Mouse (Mus musculus): ENCODE data around the gene Tmem186. TPM values are rescaled to one million over a fixed set of nuclear protein-coding genes. Genes with fewer than 3 reads are reported as not detected.
A peak's percentile ranks its signal among the peaks of the same experiment; 100 is the strongest.

The Tmem186 gene
- polyA plus RNA-seq, 1 experiment from 2014 or later: 15.3 TPM

- peaks cover 34% of the 10 kb centered on the region for H3K4me1 ChIP-seq
- no peak overlapping the region for H3K4me2 ChIP-seq
- no peaks in the 10 kb centered on the region for H3K9me3 ChIP-seq
- H3K4me3 ChIP-seq: no peak overlapping the region
- no peaks in the 10 kb centered on the region for H3K27me3 ChIP-seq (replicated peaks)
- WGBS: 77% methylated on average over 11 of the region's 11 CpGs
- H3K27ac ChIP-seq (replicated peaks): no peak overlapping the region
- peaks cover 42% of the 10 kb centered on the region for H3K36me3 ChIP-seq
- H3K9ac ChIP-seq: no peak overlapping the region
- ATAC-seq (ENCODE audit: extremely low read depth, insufficient number of reproducible peaks, low FRiP score, low TSS enrichment): no peak
These were observed 2.1 kb upstream of the Tmem186 start for GRCm38 (mm10) chr16:8639466-8640191.

GRCm38 (mm10) chr16:8638131-8638530 is 619 bp upstream of the Tmem186 start:
- H3K9me3 ChIP-seq: no peaks in the 10 kb centered on the region
- no peak for ATAC-seq (ENCODE audit: extremely low read depth, insufficient number of reproducible peaks, low FRiP score, low TSS enrichment)
- H3K4me1 ChIP-seq: peaks cover 34% of the 10 kb centered on the region
- whole genome bisulfite sequencing: 40% methylated on average over 7 of the region's 7 CpGs
- peaks cover 34% of the 10 kb centered on the region for H3K36me3 ChIP-seq
- peak overlapping the region; percentile 94 for H3K4me2 ChIP-seq
- peak overlapping the region; percentile 92 for H3K9ac ChIP-seq
- peak overlapping the region; percentile 83 for H3K4me3 ChIP-seq
- H3K27ac ChIP-seq (replicated peaks): peak overlapping the region; percentile 91
- H3K27me3 ChIP-seq (replicated peaks): no peaks in the 10 kb centered on the region

GRCm38 (mm10) chr16:8636867-8637216 is 670 bp downstream of the Tmem186 start:
- WGBS: 0% methylated on average over 13 of the region's 13 CpGs
- H3K4me3 ChIP-seq: peak overlapping the region; percentile 83
- H3K4me2 ChIP-seq: peak overlapping the region; percentile 94
- H3K9ac ChIP-seq: peak overlapping the region; percentile 92
- peak overlapping the region; percentile 91 for H3K27ac ChIP-seq (replicated peaks)
- H3K4me1 ChIP-seq: peaks cover 34% of the 10 kb centered on the region
- no peaks in the 10 kb centered on the region for H3K9me3 ChIP-seq
- peaks cover 38% of the 10 kb centered on the region for H3K36me3 ChIP-seq
- H3K27me3 ChIP-seq (replicated peaks): no peaks in the 10 kb centered on the region
- no peak for ATAC-seq (ENCODE audit: extremely low read depth, insufficient number of reproducible peaks, low FRiP score, low TSS enrichment)

GRCm38 (mm10) chr16:8631428-8631827 is 6.1 kb downstream of the Tmem186 start:
- ATAC-seq (ENCODE audit: extremely low read depth, insufficient number of reproducible peaks, low FRiP score, low TSS enrichment): no peak
- H3K9ac ChIP-seq: no peak overlapping the region
- peaks cover 8% of the 10 kb centered on the region for H3K4me1 ChIP-seq
- WGBS: 82% methylated on average over 5 of the region's 5 CpGs
- H3K27me3 ChIP-seq (replicated peaks): no peaks in the 10 kb centered on the region
- no peak overlapping the region for H3K27ac ChIP-seq (replicated peaks)
- H3K4me2 ChIP-seq: no peak overlapping the region
- no peak overlapping the region for H3K4me3 ChIP-seq
- H3K9me3 ChIP-seq: no peaks in the 10 kb centered on the region
- H3K36me3 ChIP-seq: peaks cover 44% of the 10 kb centered on the region

DNA sequence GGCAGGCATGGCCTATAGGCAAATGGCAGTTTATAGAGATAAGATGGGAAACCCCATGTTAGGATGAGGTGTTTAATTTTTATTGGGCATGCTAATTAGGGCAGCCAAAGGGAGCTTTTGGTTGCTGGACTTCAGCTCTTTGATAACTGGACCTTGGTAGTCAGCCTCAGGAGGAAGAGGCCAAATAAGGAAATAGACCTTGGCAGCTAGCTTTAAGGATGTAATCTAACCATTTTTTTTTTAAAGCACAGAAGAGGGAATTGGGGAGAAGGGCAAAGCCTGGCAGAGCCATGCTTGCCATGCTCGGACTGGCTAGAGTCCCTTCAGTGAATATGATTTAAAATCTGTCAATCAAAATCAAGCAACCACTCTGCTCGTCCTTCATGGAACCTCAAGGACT is 7.1 kb downstream of the Tmem186 start:
- WGBS: 68% methylated on average over 2 of the region's 2 CpGs
- Histone ChIP-seq H3K4me1 (no peaks in the 10 kb centered on the region), H3K4me2 (no peak overlapping the region), H3K9ac (no peak overlapping the region), H3K36me3 (peaks cover 38% of the 10 kb centered on the region), H3K27ac (replicated peaks) (no peak overlapping the region), H3K4me3 (no peak overlapping the region), H3K27me3 (replicated peaks) (no peaks in the 10 kb centered on the region), H3K9me3 (no peaks in the 10 kb centered on the region)
- ATAC-seq (ENCODE audit: extremely low read depth, insufficient number of reproducible peaks, low FRiP score, low TSS enrichment): no peak

- ATAC-seq (ENCODE audit: extremely low read depth, insufficient number of reproducible peaks, low FRiP score, low TSS enrichment): no peak
- peaks cover 15% of the 10 kb centered on the region for H3K36me3 ChIP-seq
- no peak overlapping the region for H3K4me2 ChIP-seq
- H3K27me3 ChIP-seq (replicated peaks): no peaks in the 10 kb centered on the region
- no peaks in the 10 kb centered on the region for H3K9me3 ChIP-seq
- H3K4me3 ChIP-seq: no peak overlapping the region
- no peak overlapping the region for H3K9ac ChIP-seq
- no peaks in the 10 kb centered on the region for H3K4me1 ChIP-seq
- WGBS: 75% methylated on average over 16 of the region's 16 CpGs
- no peak overlapping the region for H3K27ac ChIP-seq (replicated peaks)
These were observed 17.0 kb downstream of the Tmem186 start for GRCm38 (mm10) chr16:8620315-8621115.

DNA sequence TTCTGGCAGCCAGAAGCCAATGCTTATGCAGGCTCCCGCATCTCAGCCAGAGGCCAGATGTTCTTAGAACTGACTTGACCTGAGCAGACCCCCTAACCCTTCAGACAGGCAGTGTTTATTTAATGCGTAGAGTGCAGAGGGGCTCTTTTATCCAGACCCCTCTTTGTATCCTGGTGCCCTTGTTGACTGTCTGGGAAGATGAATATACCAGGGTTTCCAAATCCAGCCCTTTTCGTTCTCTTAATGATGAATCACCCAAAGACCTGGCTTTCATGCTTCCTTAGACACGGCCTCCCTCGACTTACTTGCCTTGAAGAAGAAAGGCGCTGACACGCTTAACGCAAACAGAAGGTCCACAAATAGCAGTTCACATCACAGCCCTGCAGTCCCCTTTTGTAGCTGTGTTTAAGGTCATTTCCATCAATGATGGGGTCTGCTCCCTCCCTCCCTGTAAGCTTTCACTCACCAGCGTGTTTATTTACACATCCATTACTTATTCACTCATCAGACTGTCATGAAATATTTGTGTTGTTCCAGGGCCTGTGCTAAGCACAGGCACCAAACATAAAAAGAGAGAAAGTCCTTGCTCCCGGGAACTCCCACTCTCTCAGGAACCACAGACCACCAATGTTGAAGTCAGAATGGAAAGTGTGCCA is 17.7 kb downstream of the Tmem186 start:
- Histone ChIP-seq H3K9me3 (no peaks in the 10 kb centered on the region), H3K4me1 (no peaks in the 10 kb centered on the region), H3K36me3 (peaks cover 15% of the 10 kb centered on the region), H3K4me3 (no peak overlapping the region), H3K9ac (no peak overlapping the region), H3K4me2 (no peak overlapping the region), H3K27me3 (replicated peaks) (no peaks in the 10 kb centered on the region), H3K27ac (replicated peaks) (no peak overlapping the region)
- no peak for ATAC-seq (ENCODE audit: extremely low read depth, insufficient number of reproducible peaks, low FRiP score, low TSS enrichment)
- WGBS: 66% methylated on average over 10 of the region's 10 CpGs

DNA sequence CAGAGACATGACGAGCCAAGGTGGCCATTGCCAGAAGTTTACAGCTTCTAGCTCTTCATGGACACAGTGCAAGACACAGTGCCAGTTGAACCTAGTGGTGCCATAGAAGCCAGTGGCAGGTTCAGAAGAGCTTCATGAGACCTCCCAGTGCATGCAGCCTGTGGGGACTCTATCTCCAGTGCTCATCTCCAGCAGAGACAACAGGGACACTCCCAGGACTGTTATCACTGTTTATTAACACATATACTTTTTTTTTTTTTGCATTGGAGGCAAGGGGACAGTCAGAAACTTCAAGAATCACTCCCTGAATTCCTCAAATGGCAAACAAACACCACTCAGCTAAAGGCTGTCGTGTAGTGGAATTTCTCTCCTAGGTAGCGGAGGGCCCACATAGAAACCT is 24.1 kb downstream of the Tmem186 start:
- Histone ChIP-seq H3K9me3 (no peaks in the 10 kb centered on the region), H3K4me2 (no peak overlapping the region), H3K27ac (replicated peaks) (no peak overlapping the region), H3K4me3 (no peak overlapping the region), H3K4me1 (no peaks in the 10 kb centered on the region), H3K27me3 (replicated peaks) (no peaks in the 10 kb centered on the region), H3K9ac (no peak overlapping the region), H3K36me3 (peaks cover 36% of the 10 kb centered on the region)
- WGBS: 81% methylated on average over 3 of the region's 3 CpGs
- ATAC-seq (ENCODE audit: extremely low read depth, insufficient number of reproducible peaks, low FRiP score, low TSS enrichment): no peak

GRCm38 (mm10) chr16:8613039-8613438 is 24.5 kb downstream of the Tmem186 start:
- no peaks in the 10 kb centered on the region for H3K4me1 ChIP-seq
- no peak overlapping the region for H3K4me2 ChIP-seq
- H3K27me3 ChIP-seq (replicated peaks): no peaks in the 10 kb centered on the region
- ATAC-seq (ENCODE audit: extremely low read depth, insufficient number of reproducible peaks, low FRiP score, low TSS enrichment): no peak
- H3K36me3 ChIP-seq: peaks cover 38% of the 10 kb centered on the region
- H3K4me3 ChIP-seq: no peak overlapping the region
- no peak overlapping the region for H3K27ac ChIP-seq (replicated peaks)
- no peaks in the 10 kb centered on the region for H3K9me3 ChIP-seq
- 61% methylated on average over 4 of the region's 4 CpGs for WGBS
- no peak overlapping the region for H3K9ac ChIP-seq

DNA sequence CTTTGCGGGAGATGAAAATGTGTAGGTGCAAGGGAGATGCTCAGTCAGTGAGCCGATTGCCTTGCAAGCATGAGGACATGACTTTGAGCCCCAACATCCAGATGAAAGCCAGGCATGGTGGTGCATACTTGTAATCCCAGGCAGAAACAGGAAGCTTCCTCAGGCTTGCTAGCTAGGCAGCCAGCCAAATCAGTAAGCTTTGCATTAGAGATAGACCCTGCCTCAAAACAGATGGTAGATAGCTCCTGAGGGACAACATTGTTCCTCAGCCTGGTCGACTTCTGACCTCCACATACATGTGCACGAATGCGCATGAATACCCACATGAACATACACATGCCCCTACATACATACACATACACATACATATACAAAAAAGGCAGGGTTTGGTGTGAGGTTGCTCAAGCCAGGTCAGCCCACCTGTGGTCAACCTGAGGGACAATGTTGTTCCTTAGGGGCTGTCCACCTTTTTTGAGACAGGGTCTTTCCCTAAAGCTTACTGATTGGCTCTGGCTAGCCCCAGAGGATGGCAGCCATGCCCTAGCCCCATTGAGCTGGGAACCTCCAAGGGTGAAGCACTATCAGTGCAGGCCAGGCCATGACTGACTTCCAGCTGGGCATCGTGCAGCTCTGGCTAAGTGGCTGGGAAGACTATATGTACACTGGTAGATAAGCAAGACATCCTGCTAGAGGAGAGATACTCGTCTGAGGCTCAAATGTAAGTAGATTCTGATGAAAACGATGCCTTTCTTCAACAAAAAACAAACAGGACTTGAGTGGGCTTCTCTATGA is 25.1 kb downstream of the Tmem186 start:
- no peak for ATAC-seq (ENCODE audit: extremely low read depth, insufficient number of reproducible peaks, low FRiP score, low TSS enrichment)
- peaks cover 42% of the 10 kb centered on the region for H3K36me3 ChIP-seq

GRCm38 (mm10) chr16:8610397-8610796 is 27.1 kb downstream of the Tmem186 start:
- Histone ChIP-seq H3K27ac (replicated peaks) (no peak overlapping the region), H3K9ac (no peak overlapping the region), H3K4me1 (no peaks in the 10 kb centered on the region), H3K9me3 (no peaks in the 10 kb centered on the region), H3K4me2 (no peak overlapping the region), H3K36me3 (peaks cover 42% of the 10 kb centered on the region), H3K4me3 (no peak overlapping the region), H3K27me3 (replicated peaks) (no peaks in the 10 kb centered on the region)
- no peak for ATAC-seq (ENCODE audit: extremely low read depth, insufficient number of reproducible peaks, low FRiP score, low TSS enrichment)
- WGBS: 71% methylated on average over 3 of the region's 3 CpGs

More for the DNA sequence above, 25.1 kb downstream of the Tmem186 start:
- Histone ChIP-seq H3K4me1 (no peaks in the 10 kb centered on the region), H3K27ac (replicated peaks) (no peak overlapping the region), H3K4me2 (no peak overlapping the region), H3K9ac (no peak overlapping the region), H3K27me3 (replicated peaks) (no peaks in the 10 kb centered on the region), H3K4me3 (no peak overlapping the region), H3K9me3 (no peaks in the 10 kb centered on the region)
- 69% methylated on average over 8 of the region's 8 CpGs for WGBS

All from heart, embryonic 13.5 days (tissue).